Mouse (Mus musculus) ZHBTc4 (cell line): ENCODE measurements around the gene Txk.

Source experiments
- DNase-seq: peaks from one replicate; pipeline ENCODE4 v3.0.0-alpha.2; 2011; ENCODE audit warnings: low read depth, low spot score

The Txk gene

GRCm38 (mm10) chr5:72752585-72752984, at the start of gene Txk:
Txk (minus strand) TSS chr5:72752777.
- no peak for DNase-seq

DNA sequence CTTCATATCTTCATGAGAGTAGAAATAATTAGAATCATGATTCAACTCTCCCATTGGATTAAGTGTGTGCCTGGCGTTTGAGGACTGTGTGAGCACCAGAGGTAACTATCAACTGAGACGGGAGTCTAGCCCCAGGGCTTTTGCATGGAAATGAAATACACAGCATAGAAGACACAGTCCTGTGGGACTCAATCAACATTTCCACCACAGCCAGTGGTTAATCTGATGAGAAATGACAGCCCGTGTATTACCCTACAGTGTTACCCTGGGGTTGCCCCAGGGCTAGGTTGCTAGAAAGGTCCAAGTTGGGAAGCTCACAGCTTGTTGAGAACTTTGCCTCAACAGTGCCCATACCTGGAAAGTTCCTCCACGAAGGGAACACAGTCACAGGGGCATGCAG, 46.0 kb upstream of the Txk start:
- no peak for DNase-seq

- DNase-seq, result peak; percentile 18
These were observed 43.6 kb upstream of the Txk start for GRCm38 (mm10) chr5:72796186-72796613.

DNA sequence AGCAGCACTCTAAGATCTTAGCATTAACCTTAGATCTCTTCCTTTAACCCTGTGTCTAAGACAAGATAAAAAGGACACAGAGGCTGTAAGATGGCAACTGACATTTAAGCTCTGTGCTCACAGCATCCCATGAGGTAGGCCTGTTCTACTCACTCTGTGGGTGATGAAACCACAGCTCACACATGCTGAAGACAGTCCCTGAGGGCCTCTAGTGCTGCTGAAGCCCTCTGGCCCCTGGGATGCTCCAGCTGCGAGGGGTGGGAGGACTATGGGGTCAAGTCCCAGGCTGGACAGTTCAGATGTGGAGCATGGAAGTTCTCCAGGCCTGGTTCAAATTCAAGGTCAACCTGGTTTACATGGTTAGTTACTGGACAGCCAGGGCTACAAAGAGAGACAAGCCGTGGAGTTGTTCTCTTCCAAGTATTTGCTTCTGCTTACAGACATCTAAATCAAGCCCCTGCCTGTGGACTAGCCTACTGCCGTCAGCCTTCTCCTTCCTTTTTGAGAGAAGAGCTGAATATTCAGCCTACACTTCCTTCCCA, 40.8 kb upstream of the Txk start:
- DNase-seq, result no peak

GRCm38 (mm10) chr5:72791789-72792188, 39.2 kb upstream of the Txk start:
- no peak for DNase-seq

- no peak for DNase-seq
These were observed 38.8 kb upstream of the Txk start for GRCm38 (mm10) chr5:72791386-72791785.

- DNase-seq, result no peak
These were observed 32.9 kb upstream of the Txk start for GRCm38 (mm10) chr5:72785451-72785850.

- no peak for DNase-seq
These were observed 32.1 kb upstream of the Txk start for GRCm38 (mm10) chr5:72784719-72785118.

DNA sequence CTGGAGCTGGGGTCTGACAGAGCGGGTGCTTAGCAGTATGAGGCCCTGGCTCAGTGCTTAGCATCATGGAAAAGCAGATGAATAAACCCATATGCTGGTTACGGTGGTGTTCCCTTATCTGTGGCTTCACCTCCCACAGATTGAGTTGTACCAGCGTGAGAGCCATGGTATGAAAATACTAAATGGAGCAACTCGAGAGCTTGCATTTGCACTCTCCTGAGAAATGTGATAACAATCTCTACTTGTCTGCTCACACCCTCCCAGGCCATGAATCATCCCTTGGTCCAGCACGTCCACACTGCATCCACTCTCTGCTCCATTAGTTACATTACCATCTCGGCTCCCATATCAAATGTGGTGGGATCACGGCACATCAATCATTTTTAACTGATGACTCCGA, 31.4 kb upstream of the Txk start:
- no peak for DNase-seq

DNA sequence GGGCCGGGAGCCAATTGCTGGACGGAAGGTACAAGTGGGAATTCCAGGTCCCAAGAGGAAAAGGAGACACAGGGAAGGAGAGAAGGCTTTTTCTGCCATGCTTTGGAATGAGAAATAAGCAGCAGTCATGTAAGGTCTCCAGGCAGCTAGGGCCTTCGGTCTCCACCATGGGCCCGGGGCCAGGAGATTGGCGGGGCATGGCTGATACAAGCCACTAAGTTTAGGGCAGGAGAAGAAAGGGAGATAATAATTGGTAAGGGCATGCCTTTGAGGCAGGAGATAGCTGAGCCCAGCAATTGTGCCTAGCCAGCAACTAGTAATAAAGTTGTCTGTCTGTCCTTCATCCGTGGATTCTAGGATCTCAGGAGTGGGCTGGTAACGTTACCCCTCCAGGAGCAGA, 30.5 kb upstream of the Txk start:
- no peak for DNase-seq

DNA sequence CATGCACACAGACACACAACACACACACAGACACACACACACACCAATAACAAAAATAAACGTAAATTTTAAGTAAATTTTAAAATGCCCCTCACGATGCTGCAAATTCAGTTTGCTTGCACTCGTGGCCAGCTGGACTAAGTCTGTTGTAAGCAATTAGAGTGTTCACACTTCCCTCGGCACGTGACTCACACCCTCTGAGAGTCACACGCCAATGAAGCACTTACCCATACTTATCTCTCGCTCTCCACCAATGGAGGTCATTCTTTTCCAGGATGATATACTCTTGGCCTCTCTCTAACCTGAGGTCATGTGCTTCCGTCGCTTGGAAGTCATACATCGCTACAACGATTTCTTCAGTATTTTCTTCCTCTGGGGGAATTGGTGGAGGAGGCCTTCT, 29.2 kb upstream of the Txk start:
- no peak for DNase-seq

DNA sequence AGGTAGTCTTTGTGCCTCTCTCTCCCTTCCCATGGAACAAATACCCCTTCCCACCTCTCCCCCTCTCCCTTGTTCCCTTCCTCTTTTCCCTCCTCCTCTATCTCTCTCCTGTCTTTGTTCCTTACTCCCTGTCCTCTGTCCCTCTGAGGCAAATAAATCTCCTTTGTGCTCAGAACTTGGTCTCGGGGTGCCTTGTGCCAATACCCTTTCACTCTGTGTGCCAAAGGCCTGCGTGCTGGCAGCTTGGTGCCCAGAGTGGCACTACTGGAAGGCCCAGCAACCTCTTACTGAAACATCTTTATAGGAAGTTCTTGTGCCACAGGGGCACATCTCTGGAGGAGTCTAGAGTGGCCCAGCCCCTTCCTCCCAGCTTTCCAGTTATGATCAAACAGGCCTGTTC, 24.0 kb upstream of the Txk start:
- no peak for DNase-seq

DNA sequence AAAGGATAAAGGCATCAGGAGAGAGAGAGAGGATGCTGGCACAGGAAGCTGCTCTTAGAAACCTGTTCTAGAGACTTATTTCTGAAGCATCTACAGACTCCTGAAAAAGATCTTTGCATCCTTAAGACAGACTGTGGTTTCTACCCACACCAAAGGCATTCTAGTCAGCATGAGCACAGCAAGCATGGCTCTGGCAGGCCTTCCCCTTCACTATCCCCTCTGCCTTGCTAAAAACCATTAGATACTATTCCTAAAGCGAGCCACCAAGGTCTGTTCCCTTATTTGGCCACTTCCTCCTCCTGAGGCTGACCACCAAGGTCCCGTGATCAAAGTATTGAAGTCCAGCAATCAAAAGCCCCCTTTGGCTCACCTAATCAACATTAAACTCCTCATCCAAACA, 23.6 kb upstream of the Txk start:
- no peak for DNase-seq

DNA sequence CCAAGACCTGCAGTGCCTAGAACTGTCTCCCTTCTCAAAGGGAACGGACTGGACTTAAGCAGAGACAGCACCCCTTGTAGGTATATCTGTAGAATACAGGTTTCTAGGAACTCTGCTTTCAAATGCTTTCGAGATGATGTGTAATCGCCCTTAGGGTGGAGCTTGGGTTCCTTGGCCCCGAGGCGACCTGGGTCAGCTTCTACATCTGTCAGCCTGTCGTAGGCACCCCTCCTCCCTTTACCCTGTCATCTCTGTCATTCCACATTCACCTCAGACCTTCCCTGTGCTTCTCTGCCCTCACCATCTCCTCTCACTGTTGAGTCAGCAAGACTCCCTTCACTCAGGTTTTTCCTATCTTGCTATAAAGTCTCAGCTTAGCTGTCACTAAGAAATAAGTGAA, 17.3 kb upstream of the Txk start:
- no peak for DNase-seq

DNA sequence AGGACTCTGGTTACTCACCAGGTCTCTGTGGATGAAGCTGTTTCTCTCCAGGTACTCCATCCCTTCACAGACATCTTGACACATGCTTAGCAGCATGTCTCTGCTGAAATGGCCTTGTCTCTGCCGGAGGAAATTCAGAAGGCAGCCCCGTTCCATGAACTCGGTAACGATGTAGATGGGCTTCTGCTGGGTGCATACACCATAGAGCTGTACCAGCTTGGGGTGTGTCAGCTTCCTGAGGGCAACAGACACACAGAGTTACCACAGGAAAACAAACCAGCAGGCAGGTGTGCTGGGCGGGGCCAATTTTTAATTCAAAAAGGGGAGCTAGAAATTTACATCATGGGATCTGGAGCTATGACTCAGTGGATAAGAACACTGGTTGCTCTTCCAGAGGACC, 11.0 kb upstream of the Txk start:
- no peak for DNase-seq

GRCm38 (mm10) chr5:72763025-72763424, 10.4 kb upstream of the Txk start:
- no peak for DNase-seq

- DNase-seq, result no peak
These were observed 9.2 kb upstream of the Txk start for GRCm38 (mm10) chr5:72761758-72762157.

DNA sequence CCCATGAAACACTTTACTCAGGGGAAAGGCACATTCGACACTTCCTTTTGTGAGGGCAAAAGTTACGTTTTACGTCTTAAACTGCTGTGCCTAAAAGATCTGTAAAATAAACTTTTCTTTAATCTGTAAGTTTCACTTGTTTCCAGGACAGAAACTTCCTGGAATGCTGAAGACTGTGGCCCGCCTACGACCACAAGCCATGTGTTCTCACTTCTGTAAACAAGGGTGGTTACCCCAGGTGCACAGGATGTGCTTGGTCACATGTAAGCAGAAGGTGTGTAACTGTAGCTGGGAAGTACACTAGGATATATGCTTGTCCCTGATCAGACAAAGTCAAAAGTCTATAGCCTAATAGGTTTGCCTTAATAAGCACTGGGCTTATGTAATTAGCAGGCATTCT, 8.7 kb upstream of the Txk start:
- no peak for DNase-seq

DNA sequence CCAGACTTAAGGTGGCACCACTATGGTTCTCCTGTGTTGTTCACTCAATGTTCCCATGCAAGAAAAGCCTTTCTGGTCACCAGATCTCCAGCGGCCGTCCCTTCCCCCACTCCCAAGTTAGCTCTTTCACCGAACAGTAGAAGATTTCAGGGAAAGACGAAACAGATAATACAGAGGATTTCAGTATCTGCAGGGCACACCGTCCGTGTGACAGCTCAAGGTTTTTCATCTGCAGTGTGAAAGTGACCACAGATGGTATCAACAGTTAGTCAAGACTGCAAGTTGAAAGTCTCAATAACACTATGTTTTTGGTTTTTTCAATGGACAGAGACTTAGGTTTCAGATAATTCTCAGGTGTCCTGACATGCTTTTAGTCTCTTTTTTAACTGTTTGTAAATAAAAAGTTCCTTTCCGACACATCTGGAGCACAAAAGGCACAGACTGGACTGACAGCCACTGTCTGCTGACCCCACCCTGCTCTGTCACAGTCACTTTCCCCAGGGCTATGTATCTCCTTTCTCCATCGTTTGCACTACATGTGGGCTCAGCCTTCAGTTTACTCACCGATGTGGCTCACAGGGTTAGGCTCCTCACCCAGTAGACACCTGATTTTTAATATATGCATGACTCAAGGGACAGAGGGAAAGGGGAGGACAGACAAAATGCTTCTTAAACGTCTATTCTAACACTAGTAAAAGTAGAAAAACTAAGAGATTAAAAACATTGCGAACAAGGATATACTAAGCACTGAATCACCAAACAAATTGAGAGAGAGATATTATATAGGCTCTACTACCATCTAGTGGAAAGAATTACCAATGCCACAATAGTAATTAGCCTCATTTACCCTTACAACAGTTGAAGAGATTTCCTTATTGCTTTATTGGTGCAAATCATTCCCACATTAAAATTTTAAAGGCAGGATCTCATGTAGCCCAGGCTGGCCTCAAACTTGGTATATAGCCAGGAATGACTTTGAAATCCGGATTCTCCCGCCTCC, 6.6 kb upstream of the Txk start:
- no peak for DNase-seq

- DNase-seq, result no peak
These were observed 4.7 kb upstream of the Txk start for GRCm38 (mm10) chr5:72757155-72757773.

DNA sequence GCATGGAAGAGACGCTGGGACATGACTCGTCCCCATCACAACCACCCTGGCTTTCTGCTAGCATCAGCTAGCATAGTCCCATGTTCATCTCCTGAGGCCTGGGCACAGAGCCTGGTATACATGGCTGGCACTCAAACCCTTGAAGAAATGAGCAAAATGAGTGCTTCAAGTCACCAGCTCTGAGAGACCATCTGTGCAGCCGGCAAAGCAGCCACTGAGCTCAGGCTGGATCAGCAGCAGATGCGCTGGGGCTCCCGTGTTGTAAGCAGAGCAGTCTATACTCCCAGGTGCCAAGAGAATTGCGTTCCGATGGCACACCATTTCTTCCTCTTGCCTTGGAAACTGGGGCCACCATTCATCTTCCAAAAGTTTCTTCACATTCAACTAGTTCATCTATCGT, 3.4 kb upstream of the Txk start:
- no peak for DNase-seq

GRCm38 (mm10) chr5:72755035-72755434, 2.5 kb upstream of the Txk start:
- DNase-seq, result no peak
